Mouse (Mus musculus): ENCODE measurements around the gene Bola1.

GRCm38 (mm10) chr3:96182382-96182776 lies 37.1 kb downstream of the Bola1 start:
- TF ChIP-seq TAL1 (IDR thresholded peaks at IDR 0.05; ENCODE audit: low read length) = no peak
- no peak for TF ChIP-seq GATA1 (IDR thresholded peaks at IDR 0.05; ENCODE audit: low read length)
